Mouse (Mus musculus) adrenal gland, adult (tissue): Measurements from ENCODE around the gene Mxra7.
A peak's percentile ranks its signal among the peaks of the same experiment; 100 is the strongest.

ENCODE experiments used
- DNase-seq, 2 experiments: peaks; one replicate each; pipeline ENCODE4 v3.0.0; 2022 to 2023; ENCODE audit warnings: low spot score in 1 of 2; ENCODE audit not compliant: inconsistent age in 2 of 2

Gene Mxra7

DNA sequence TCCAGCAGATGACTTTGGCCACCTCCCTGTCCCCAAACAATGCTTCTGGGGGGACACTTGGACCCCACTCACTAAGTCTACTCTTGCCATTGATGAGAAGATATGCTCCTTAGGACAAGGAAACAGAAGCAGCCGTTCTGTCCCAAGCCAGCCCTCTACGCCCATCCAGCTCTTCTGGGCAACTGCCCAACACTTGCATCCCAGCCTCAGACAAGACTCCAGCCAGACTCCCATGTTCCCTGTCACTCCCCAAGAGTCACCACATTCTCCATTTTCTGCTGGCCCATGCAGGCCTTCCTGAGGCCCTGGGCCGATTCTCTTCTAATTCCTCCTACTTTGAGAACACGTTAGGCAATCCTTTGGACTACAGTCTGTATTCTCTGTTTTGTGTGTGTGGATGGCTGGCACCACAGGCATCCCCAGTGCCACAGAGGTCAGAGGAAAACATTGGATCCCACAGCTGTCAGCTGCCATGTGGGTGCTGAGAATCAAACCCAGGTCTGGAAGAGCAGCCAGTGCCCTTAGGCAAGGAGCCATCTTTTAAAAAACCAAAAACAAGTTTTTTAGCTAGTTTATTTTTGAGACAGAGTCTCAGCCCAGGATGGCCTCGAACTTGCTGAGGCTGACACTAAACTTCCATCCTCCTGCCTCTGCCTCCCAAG lies 7.8 kb downstream of the Mxra7 start:
- no peak for DNase-seq

DNA sequence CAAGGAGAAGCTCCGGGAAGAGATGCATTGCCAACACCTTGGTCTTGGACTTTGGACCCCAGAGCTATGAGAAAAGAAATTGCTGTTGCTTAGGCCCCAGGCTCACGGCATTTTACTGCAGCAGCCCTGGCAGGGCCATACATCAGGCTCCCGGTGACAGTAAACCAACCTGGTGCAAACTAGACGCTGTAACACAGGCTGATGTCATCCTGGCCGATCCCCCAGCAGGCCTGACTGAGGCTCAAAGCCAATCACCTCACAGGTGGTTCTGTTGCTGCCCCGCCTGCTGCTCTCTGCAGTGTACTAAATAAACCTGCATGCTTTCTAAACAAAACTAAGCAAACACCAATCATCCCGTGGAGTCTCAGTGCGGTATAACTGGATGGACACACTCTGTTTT lies 9.1 kb downstream of the Mxra7 start:
- DNase-seq: peak in 1 of 2 experiments; percentile 38

DNA sequence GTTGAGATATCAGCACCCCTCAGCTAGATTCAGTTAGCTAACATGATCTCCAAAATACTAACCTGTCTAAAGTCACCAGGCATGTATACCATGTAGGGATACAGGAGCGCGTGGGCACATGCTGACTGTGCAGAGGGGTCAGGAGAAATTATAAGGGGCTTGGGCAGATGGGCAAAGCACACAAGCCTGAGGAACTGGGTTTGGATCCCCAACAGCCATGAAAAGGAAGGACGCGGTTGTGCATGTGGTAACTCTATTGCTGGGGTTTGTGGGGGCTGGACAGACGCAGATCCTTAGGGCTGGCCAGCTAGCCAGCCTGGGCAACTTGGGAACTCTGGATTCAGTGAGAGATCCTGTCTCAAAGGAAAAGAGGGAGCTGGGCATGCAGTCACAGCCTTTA lies 10.3 kb downstream of the Mxra7 start:
- no peak for DNase-seq

DNA sequence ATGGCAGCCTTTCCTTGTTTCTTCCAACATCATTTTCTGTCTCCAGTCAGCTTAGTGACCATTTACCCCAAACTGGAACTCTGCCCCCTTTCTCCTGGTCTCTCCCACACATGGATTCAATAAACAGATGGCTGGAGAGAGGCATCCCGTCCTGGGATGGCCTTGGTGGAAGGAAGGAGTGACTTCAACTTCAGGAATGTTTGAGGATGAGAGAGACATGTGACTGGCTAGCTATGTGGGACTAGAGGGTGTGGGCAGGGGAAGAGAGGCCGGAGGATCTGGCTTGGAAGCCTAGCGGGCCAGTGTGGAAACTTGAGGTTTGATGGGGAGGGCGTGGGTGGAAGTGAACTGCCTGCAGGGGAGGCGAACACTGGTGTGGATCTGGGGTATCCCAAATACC lies 11.1 kb downstream of the Mxra7 start:
- DNase-seq: peak; percentile 77 to 79

- DNase-seq: no peak
Observed at GRCm38 (mm10) chr11:116814884-116815415, 12.9 kb downstream of the Mxra7 start.

DNA sequence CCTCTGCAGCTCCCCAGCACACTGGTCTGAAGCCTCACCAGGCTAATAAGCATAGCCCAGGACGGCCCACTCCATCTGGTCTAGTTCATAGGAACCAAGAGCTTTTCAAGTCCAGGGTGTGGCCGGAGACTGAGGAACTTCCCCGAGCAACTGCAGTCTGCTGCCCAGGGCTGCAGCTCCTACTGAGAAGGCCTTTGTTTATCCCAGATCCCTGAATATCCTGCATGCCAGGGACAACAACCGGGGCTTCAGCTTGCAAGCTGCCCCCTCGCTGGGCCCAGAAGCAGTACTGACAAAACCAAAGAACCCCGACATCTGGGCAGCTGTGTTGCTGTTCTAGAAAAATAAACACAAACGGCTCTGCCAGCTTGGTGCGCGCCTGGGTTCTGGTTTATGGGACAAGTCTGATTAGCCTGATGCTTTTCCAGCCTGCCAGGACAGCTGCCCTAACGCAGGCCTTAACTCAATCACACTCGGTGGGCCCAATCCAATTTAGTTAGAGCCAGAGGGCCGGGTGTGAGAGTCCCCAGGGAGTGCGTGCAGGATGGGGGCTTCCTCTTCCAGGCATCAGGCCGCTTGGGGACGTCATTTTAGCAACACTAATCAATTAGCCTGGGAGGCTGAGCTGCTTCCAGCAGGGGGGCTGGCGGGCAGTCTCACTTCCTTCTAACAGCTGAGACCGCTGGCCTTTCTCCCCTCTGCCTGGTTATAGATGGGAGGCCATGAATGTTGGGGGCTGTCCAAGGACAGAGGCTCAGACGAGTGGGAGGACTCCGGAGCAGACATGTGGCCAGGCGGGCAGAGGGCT lies 13.6 kb downstream of the Mxra7 start:
- DNase-seq: peak; percentile 62 to 71

DNA sequence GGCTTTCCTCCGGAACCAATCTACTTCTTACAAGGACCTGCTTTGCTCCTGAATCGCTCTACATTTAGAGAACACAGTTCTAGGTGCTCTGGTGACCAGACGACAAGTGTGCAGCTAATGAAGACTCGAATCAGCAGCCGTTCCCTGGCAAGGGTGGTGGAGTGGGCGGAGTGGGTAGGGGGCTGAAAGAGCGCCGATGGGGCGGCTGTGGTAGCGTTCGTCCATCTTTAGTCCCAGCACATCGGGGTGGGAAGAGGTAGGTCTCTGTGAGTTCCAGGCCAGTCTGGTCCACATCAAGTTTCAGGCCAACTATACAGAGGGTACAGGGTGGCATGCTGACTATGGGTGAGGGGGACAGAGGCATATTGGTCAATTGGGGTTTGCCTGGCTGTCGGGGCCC lies 14.2 kb downstream of the Mxra7 start:
- DNase-seq: no peak

GRCm38 (mm10) chr11:116812793-116813529 lies 14.9 kb downstream of the Mxra7 start:
- DNase-seq: peak; percentile 34 to 50

- DNase-seq: peak; percentile 80 to 87
Observed at GRCm38 (mm10) chr11:116810983-116811901, 16.6 kb downstream of the Mxra7 start.

GRCm38 (mm10) chr11:116810528-116810927 lies 17.3 kb downstream of the Mxra7 start:
- DNase-seq: no peak

- peak in 1 of 2 experiments; percentile 26 for DNase-seq
Observed at GRCm38 (mm10) chr11:116809520-116809919, 18.3 kb downstream of the Mxra7 start.

- no peak for DNase-seq
Observed at GRCm38 (mm10) chr11:116808811-116809395, 18.9 kb downstream of the Mxra7 start.

GRCm38 (mm10) chr11:116807938-116808606 lies 19.8 kb downstream of the Mxra7 start:
- peak; percentile 88 to 95 for DNase-seq

GRCm38 (mm10) chr11:116807526-116807925 lies 20.3 kb downstream of the Mxra7 start:
- DNase-seq: peak; percentile 25 to 64

- DNase-seq: peak in 1 of 2 experiments; percentile 48
Observed at GRCm38 (mm10) chr11:116807116-116807515, 20.7 kb downstream of the Mxra7 start.

- DNase-seq: peak in 1 of 2 experiments; percentile 41
Observed at GRCm38 (mm10) chr11:116806136-116807071, 21.4 kb downstream of the Mxra7 start.

GRCm38 (mm10) chr11:116802709-116803108 lies 25.1 kb downstream of the Mxra7 start:
- no peak for DNase-seq

DNA sequence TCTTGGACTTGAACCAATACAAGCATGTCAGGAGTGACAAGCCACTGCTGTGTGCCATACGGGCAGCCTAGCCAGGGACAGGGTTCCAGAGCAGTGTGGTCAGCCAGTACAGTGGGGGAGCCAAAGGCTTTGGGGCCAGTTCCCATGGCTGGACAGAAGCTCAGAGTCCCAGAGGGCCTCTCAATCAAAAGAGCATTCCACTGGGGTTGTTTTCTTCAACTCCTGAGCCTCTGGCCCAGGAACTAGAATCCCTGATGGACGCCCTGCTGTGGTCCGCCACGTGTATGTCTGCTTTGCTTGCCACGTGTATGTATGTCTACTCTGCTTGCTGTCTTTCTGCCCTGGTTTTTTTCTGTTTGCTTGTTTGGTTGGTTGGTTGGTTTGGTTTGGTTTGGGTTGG lies 26.7 kb downstream of the Mxra7 start:
- no peak for DNase-seq
